Mouse (Mus musculus) MEL (cell line): ENCODE results near the gene Lrpap1.

Source experiments
- CTCF ChIP-seq, 3 experiments: IDR thresholded peaks in 2 of 3; conservative IDR thresholded peaks in 1 of 3; 2 replicates each; pipeline ENCODE4 v1.5.1; 2011 to 2012; ENCODE audit warnings: low read length in 3 of 3, low read depth in 2 of 3, mild to moderate bottlenecking in 2 of 3, improper control_type of control experiment in 1 of 3, inconsistent platforms in 1 of 3, mixed read lengths in 1 of 3, moderate library complexity in 1 of 3; ENCODE audit not compliant: control insufficient read depth in 1 of 3, insufficient read depth in 1 of 3, poor library complexity in 1 of 3, severe bottlenecking in 1 of 3
- GABPA ChIP-seq: IDR thresholded peaks from 2 replicates; pipeline ENCODE4 v1.6.1; 2012; ENCODE audit warnings: low read depth, mild to moderate bottlenecking, inconsistent platforms, low read length, improper control_type of control experiment, moderate library complexity
- GATA1 ChIP-seq: IDR thresholded peaks from 2 replicates; pipeline ENCODE4 v1.6.1; 2011; ENCODE audit warnings: low read depth, low read length, improper control_type of control experiment
- KAT2A ChIP-seq: conservative IDR thresholded peaks from 2 replicates; pipeline ENCODE4 v1.6.1; 2012; ENCODE audit warnings: low read depth, low read length, improper control_type of control experiment, inconsistent platforms
- POLR2A ChIP-seq, 2 experiments: IDR thresholded peaks; 2 replicates each; pipeline ENCODE4 v1.6.1; 2011 to 2012; ENCODE audit warnings: low read length in 2 of 2, mild to moderate bottlenecking in 2 of 2, control low read depth in 1 of 2, improper control_type of control experiment in 1 of 2, low read depth in 1 of 2, moderate library complexity in 1 of 2; ENCODE audit not compliant: control insufficient read depth in 1 of 2, insufficient read depth in 1 of 2, poor library complexity in 1 of 2
- POLR2AphosphoS2 ChIP-seq: IDR thresholded peaks from 2 replicates; pipeline ENCODE4 v1.6.1; 2011; ENCODE audit warnings: low read length, improper control_type of control experiment
- SIN3A ChIP-seq: IDR thresholded peaks from 2 replicates; pipeline ENCODE4 v1.6.1; 2012; ENCODE audit warnings: low read length, improper control_type of control experiment, inconsistent platforms
- SMC3 ChIP-seq: IDR thresholded peaks from 2 replicates; pipeline ENCODE4 v1.6.1; 2011; ENCODE audit warnings: low read depth, low read length, improper control_type of control experiment
- TAL1 ChIP-seq: IDR thresholded peaks from 2 replicates; pipeline ENCODE4 v1.6.1; 2012; ENCODE audit warnings: mild to moderate bottlenecking, inconsistent platforms, low read length, moderate library complexity, mixed read lengths
- USF1 ChIP-seq: IDR thresholded peaks from 2 replicates; pipeline ENCODE4 v1.6.1; 2014; ENCODE audit warnings: low read depth, mild to moderate bottlenecking, inconsistent platforms, low read length, improper control_type of control experiment, moderate library complexity
- USF2 ChIP-seq, 2 experiments: IDR thresholded peaks; 2 replicates each; pipeline ENCODE4 v1.6.1; 2011 to 2012; ENCODE audit warnings: improper control_type of control experiment in 2 of 2, low read length in 2 of 2, borderline replicate concordance in 1 of 2, inconsistent platforms in 1 of 2, low read depth in 1 of 2, mild to moderate bottlenecking in 1 of 2; ENCODE audit not compliant: insufficient read depth in 1 of 2
- ZC3H11A ChIP-seq: IDR thresholded peaks from 2 replicates; pipeline ENCODE4 v1.6.1; 2012; ENCODE audit warnings: low read depth, mild to moderate bottlenecking, inconsistent platforms, low read length, improper control_type of control experiment
- ZKSCAN1 ChIP-seq: IDR thresholded peaks from 2 replicates; pipeline ENCODE4 v1.6.1; 2012; ENCODE audit warnings: low read depth, mild to moderate bottlenecking, inconsistent platforms, low read length, improper control_type of control experiment, moderate library complexity

GRCm38 (mm10) chr5:35137510-35138182 is 32.1 kb upstream of the Lrpap1 start:
- TF ChIP-seq SMC3 (no peak), USF2 (IDR thresholded peaks at IDR 0.05; ENCODE audit: borderline replicate concordance in 1 of 2, insufficient read depth in 1 of 2, low read depth in 1 of 2, low read length in 2 of 2) (no peak), GABPA (no peak), POLR2AphosphoS2 (no peak), TAL1 (no peak), POLR2A (IDR thresholded peaks at IDR 0.05; ENCODE audit: control insufficient read depth in 1 of 2, insufficient read depth in 1 of 2, low read depth in 1 of 2, low read length in 2 of 2, poor library complexity in 1 of 2) (no peak), KAT2A (no peak), ZC3H11A (no peak), CTCF (IDR thresholded peaks at IDR 0.05 in 2 of 3, conservative IDR thresholded peaks at IDR 0.05 in 1 of 3; ENCODE audit: control insufficient read depth in 1 of 3, insufficient read depth in 1 of 3, low read depth in 2 of 3, low read length in 3 of 3, poor library complexity in 1 of 3, severe bottlenecking in 1 of 3) (no peak), USF1 (no peak), GATA1 (no peak), ZKSCAN1 (no peak), SIN3A (no peak)
